Mouse (Mus musculus): ENCODE results near the gene Cd59a.

DNA sequence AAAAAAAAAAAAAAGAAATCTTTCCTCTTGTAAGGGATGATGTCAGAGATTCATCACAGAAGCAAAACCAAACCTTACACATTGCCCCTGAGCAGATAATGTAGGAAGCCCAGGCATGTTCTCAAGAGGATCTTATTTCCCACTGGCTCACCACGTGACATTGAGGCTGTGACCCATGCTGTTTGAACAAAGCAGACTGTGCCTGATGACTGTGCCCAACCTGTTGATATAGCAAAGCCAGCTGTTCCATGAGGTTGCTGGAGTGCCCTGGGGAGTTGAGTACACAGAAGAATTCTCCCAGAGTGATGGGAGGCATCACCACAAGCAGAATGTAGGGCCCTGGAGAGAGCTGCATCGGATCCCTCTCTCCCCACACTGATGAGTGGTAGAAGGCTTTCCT is 40.3 kb downstream of the Cd59a start:
- TF ChIP-seq CTCF (IDR thresholded peaks at IDR 0.05; ENCODE audit: borderline replicate concordance, insufficient read depth, low read depth, low read length) (no peak), POLR2A (IDR thresholded peaks at IDR 0.05; ENCODE audit: borderline replicate concordance, insufficient read depth, low read length) (no peak)

Data from cerebellum, adult 2 months (tissue).